Mouse (Mus musculus) heart, adult 11 months (tissue): Measurements from ENCODE around the gene Ccdc155.
A peak's percentile ranks its signal among the peaks of the same experiment; 100 is the strongest.
"Not testable (repeated sequence)": the region's sequence is repeated elsewhere in the genome, so short reads cannot be mapped to it uniquely, and the experiment has no call there.

ENCODE experiments used
- DNase-seq: peaks from one replicate; pipeline ENCODE4 v3.0.0; 2022

Ccdc155 gene

GRCm38 (mm10) chr7:45162996-45163615 lies 41.6 kb downstream of the Ccdc155 start:
- no peak for DNase-seq

- DNase-seq, result no peak
Observed at GRCm38 (mm10) chr7:45162551-45162950, 42.1 kb downstream of the Ccdc155 start.

- peak; percentile 98 for DNase-seq
Observed at GRCm38 (mm10) chr7:45161612-45162473, 42.8 kb downstream of the Ccdc155 start.

- DNase-seq, result no peak
Observed at GRCm38 (mm10) chr7:45160866-45161265, 43.8 kb downstream of the Ccdc155 start.

GRCm38 (mm10) chr7:45160316-45160800 lies 44.3 kb downstream of the Ccdc155 start:
- peak; percentile 93 for DNase-seq

- no peak for DNase-seq
Observed at GRCm38 (mm10) chr7:45158991-45159390, 45.7 kb downstream of the Ccdc155 start.

GRCm38 (mm10) chr7:45157459-45157858 lies 47.2 kb downstream of the Ccdc155 start:
- no peak for DNase-seq

- DNase-seq, result no peak
Observed at GRCm38 (mm10) chr7:45156206-45156605, 48.5 kb downstream of the Ccdc155 start.

GRCm38 (mm10) chr7:45155590-45155989 lies 49.1 kb downstream of the Ccdc155 start:
- no peak for DNase-seq

- peak; percentile 96 for DNase-seq
Observed at GRCm38 (mm10) chr7:45154993-45155514, 49.6 kb downstream of the Ccdc155 start.

GRCm38 (mm10) chr7:45154096-45154992 lies 50.3 kb downstream of the Ccdc155 start, which contains the start of the genes Pih1d1 and Aldh16a1:
Gene Pih1d1, plus strand, starts transcription at chr7:45154303.
Gene Aldh16a1, minus strand, starts transcription at chr7:45154584.
- peak; percentile 100 for DNase-seq

- DNase-seq, result no peak
Observed at GRCm38 (mm10) chr7:45153586-45153985, 51.1 kb downstream of the Ccdc155 start.

- DNase-seq, result not testable (repeated sequence)
Observed at GRCm38 (mm10) chr7:45153052-45153451, 51.6 kb downstream of the Ccdc155 start.

- peak; percentile 98 for DNase-seq
Observed at GRCm38 (mm10) chr7:45151303-45151702, 53.4 kb downstream of the Ccdc155 start.

- no peak for DNase-seq
Observed at GRCm38 (mm10) chr7:45150321-45150720, 54.4 kb downstream of the Ccdc155 start.

GRCm38 (mm10) chr7:45149545-45149944 lies 55.1 kb downstream of the Ccdc155 start:
- peak; percentile 98 for DNase-seq

GRCm38 (mm10) chr7:45148534-45149098 lies 56.1 kb downstream of the Ccdc155 start:
- peak; percentile 97 for DNase-seq

- no peak for DNase-seq
Observed at GRCm38 (mm10) chr7:45147899-45148298, 56.8 kb downstream of the Ccdc155 start.

GRCm38 (mm10) chr7:45147267-45147666 lies 57.4 kb downstream of the Ccdc155 start:
- DNase-seq, result no peak

GRCm38 (mm10) chr7:45145460-45145859 lies 59.2 kb downstream of the Ccdc155 start:
- peak; percentile 94 for DNase-seq

- peak; percentile 97 for DNase-seq
Observed at GRCm38 (mm10) chr7:45144368-45145174, 60.1 kb downstream of the Ccdc155 start.
